Mouse (Mus musculus) heart, postnatal 0 days (tissue): Measurements from ENCODE around the gene Gga2.

Source experiments
- CTCF ChIP-seq: IDR thresholded peaks from 2 replicates; pipeline ENCODE4 v1.5.1; 2016; ENCODE audit warnings: antibody characterized with exemption, control low read depth, low read depth
- EP300 ChIP-seq: IDR thresholded peaks from 2 replicates; pipeline ENCODE4 v1.6.1; 2016; ENCODE audit warnings: antibody characterized with exemption, low read depth

DNA sequence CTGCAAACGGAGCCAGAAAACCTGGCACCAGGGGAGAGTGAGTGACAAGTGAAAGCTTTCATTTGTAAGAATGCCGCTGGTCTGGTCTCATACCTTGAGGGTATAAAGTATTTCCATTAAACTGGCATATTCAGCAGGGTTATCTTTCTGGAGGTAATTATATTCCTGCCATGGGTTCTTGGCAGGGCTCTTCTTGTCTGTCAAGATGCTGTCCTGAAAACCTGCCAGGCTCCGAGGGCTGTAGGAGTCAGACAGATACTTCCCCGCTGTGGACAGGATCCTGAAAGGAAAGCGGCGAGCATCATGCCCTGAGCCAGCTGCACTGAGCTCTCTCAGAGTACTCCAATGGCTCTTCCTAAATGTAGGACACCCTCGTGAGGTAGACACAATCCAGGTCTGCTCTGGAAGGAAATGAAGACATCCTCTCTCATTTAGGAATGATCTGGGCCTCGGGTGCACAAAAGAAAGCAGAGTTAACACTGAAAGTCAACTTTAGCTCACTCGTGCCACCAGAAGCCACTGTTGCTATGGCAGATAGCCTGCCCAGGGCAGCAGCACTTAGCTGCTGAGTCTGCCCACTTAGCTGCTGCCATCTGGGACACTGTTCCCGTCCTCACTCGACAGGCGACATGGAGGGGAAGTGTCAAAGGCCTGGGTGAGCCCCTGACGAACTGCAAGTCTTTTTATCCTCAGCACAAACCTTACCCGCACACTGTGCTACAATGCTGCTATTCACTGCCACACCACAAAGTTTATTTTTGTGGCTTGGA lies 84.0 kb downstream of the Gga2 start:
- TF ChIP-seq CTCF (no peak), EP300 (no peak)
